In genomic region chr7:116123597-116123985, GRCm38 (mm10) we compare ENCODE assay signal across 24 mouse cellular contexts. TPM values are rescaled to one million over a fixed set of nuclear protein-coding genes. Genes with fewer than 3 reads are reported as not detected.
DNase-seq lines count a peak whose midpoint lies in the region; ATAC-seq and TF ChIP-seq lines count a peak whose summit lies in the region.
"Had no signal": no experiment of that assay in that cellular context is flagged by ENCODE, and none has a peak within 500 bp of the region (broad histone marks: within the 10 kb centered on the region; RNA-seq: fewer than 3 reads in every experiment).

No protein-coding gene starts in this region.

- peak overlapping the region; percentile 4; the same call in 1 of the 2 replicates for H3K4me2 ChIP-seq in forebrain, postnatal 0 days (ENCODE audit: low read depth)
- H3K4me2 ChIP-seq in forebrain, embryonic 12.5 days: no peak overlapping the region
- H3K4me2 ChIP-seq in limb, embryonic 13.5 days (replicated peaks): no peak overlapping the region
- H3K4me2 ChIP-seq in embryonic facial prominence, embryonic 14.5 days (ENCODE audit: low read depth, low read length): no peak overlapping the region
- H3K4me2 ChIP-seq: embryonic facial prominence, embryonic 12.5 days; heart, embryonic 13.5 days; hindbrain, embryonic 12.5 days; neural tube, embryonic 13.5 days had no signal

- 62% methylated on average over 2 of the region's 2 CpGs for WGBS in forebrain, postnatal 0 days
- 86% methylated on average over 2 of the region's 2 CpGs for WGBS in forebrain, embryonic 12.5 days
- WGBS in limb, embryonic 13.5 days: 64% methylated on average over 2 of the region's 2 CpGs
- 91% methylated on average over 2 of the region's 2 CpGs for whole genome bisulfite sequencing in limb, embryonic 10.5 days
- WGBS in embryonic facial prominence, embryonic 14.5 days: 60% methylated on average over 2 of the region's 2 CpGs

- no peak overlapping the region for H3K27ac ChIP-seq in forebrain, postnatal 0 days (ENCODE audit: low read depth, low read length)
- no peak overlapping the region for H3K27ac ChIP-seq in forebrain, embryonic 12.5 days
- H3K27ac ChIP-seq in limb, embryonic 13.5 days: peak overlapping the region; percentile 28; the same call in 1 of the 2 replicates
- H3K27ac ChIP-seq in limb, embryonic 10.5 days: no peak overlapping the region
- peak overlapping the region; percentile 63; the same call in 1 of the 2 replicates for H3K27ac ChIP-seq in embryonic facial prominence, embryonic 14.5 days (replicated peaks; ENCODE audit: low read depth, low read length)
- H3K27ac ChIP-seq: embryonic facial prominence, embryonic 12.5 days; heart, adult 2 months; heart, embryonic 13.5 days; hindbrain, embryonic 12.5 days; neural tube, embryonic 13.5 days had no signal

- DNase-seq in forebrain, postnatal 0 days: peak; percentile 31
- no peak for DNase-seq in limb, embryonic 10.5 days (ENCODE audit: low spot score)
- no peak for DNase-seq in embryonic facial prominence, embryonic 14.5 days (ENCODE audit: low spot score)
- DNase-seq in telencephalon, adult 2 months (ENCODE audit: low read depth, low spot score): peak; percentile 60
- DNase-seq: B cell, adult 2 months; cerebellum, adult 11-12 months; gastrocnemius, postnatal 36 days; heart, adult 2 months; heart, postnatal 14 days; kidney, adult 18-20 months; kidney, postnatal 4 days; layer of hippocampus, adult 9-11 months; spleen, adult 18-20 months had no signal

- peaks cover 10% of the 10 kb centered on the region; the same call in 1 of the 2 replicates for H3K4me1 ChIP-seq in forebrain, postnatal 0 days (ENCODE audit: insufficient read depth)
- peaks cover 36% of the 10 kb centered on the region for H3K4me1 ChIP-seq in forebrain, embryonic 12.5 days
- H3K4me1 ChIP-seq in limb, embryonic 13.5 days: peaks cover 21% of the 10 kb centered on the region
- H3K4me1 ChIP-seq in limb, embryonic 10.5 days: peaks cover 28% of the 10 kb centered on the region
- peaks cover 11% of the 10 kb centered on the region; the same call in 1 of the 2 replicates for H3K4me1 ChIP-seq in embryonic facial prominence, embryonic 14.5 days (ENCODE audit: control insufficient read depth, insufficient read depth, low read length)
- H3K4me1 ChIP-seq: heart, embryonic 13.5 days had no signal

- no peak for ATAC-seq in forebrain, postnatal 0 days
- no peak for ATAC-seq in forebrain, embryonic 12.5 days (ENCODE audit: low FRiP score)
- ATAC-seq in limb, embryonic 13.5 days (ENCODE audit: low FRiP score, low read depth): no peak
- no peak for ATAC-seq in embryonic facial prominence, embryonic 14.5 days (ENCODE audit: low read depth)
- no peak for ATAC-seq in megakaryocyte, adult 5-6 weeks (ENCODE audit: poor library complexity, severe bottlenecking)

- no peaks in the 10 kb centered on the region for H3K36me3 ChIP-seq in forebrain, postnatal 0 days (ENCODE audit: insufficient read depth)
- H3K36me3 ChIP-seq in forebrain, embryonic 12.5 days (replicated peaks): peaks cover 24% of the 10 kb centered on the region; the same call in 1 of the 2 replicates
- no peaks in the 10 kb centered on the region for H3K36me3 ChIP-seq in limb, embryonic 13.5 days
- H3K36me3 ChIP-seq in limb, embryonic 10.5 days: no peaks in the 10 kb centered on the region
- no peaks in the 10 kb centered on the region for H3K36me3 ChIP-seq in embryonic facial prominence, embryonic 14.5 days (ENCODE audit: control insufficient read depth, insufficient read depth, low read length)
- H3K36me3 ChIP-seq: embryonic facial prominence, embryonic 12.5 days; hindbrain, embryonic 12.5 days; neural tube, embryonic 13.5 days had no signal

- H3K4me3 ChIP-seq in forebrain, postnatal 0 days (ENCODE audit: low read depth, low read length): no peak overlapping the region
- H3K4me3 ChIP-seq in forebrain, embryonic 12.5 days (replicated peaks): no peak overlapping the region
- no peak overlapping the region for H3K4me3 ChIP-seq in limb, embryonic 13.5 days
- H3K4me3 ChIP-seq in limb, embryonic 10.5 days: no peak overlapping the region
- H3K4me3 ChIP-seq in embryonic facial prominence, embryonic 14.5 days (ENCODE audit: low read depth, low read length): no peak overlapping the region
- H3K4me3 ChIP-seq: embryonic facial prominence, embryonic 12.5 days; heart, adult 2 months; heart, embryonic 13.5 days; hindbrain, embryonic 12.5 days; myocyte; neural tube, embryonic 13.5 days had no signal

- H3K9ac ChIP-seq in forebrain, postnatal 0 days: no peak overlapping the region
- no peak overlapping the region for H3K9ac ChIP-seq in forebrain, embryonic 12.5 days
- no peak overlapping the region for H3K9ac ChIP-seq in limb, embryonic 13.5 days
- no peak overlapping the region for H3K9ac ChIP-seq in embryonic facial prominence, embryonic 14.5 days (ENCODE audit: low read depth, low read length)
- H3K9ac ChIP-seq: embryonic facial prominence, embryonic 12.5 days; heart, embryonic 13.5 days; hindbrain, embryonic 12.5 days; neural tube, embryonic 13.5 days had no signal

- no peaks in the 10 kb centered on the region for H3K27me3 ChIP-seq in forebrain, postnatal 0 days (ENCODE audit: insufficient read depth, low read length)
- H3K27me3 ChIP-seq in forebrain, embryonic 12.5 days: no peaks in the 10 kb centered on the region
- H3K27me3 ChIP-seq in limb, embryonic 13.5 days: no peaks in the 10 kb centered on the region
- H3K27me3 ChIP-seq in limb, embryonic 10.5 days (ENCODE audit: low read depth, poor library complexity, severe bottlenecking): no peaks in the 10 kb centered on the region
- no peaks in the 10 kb centered on the region for H3K27me3 ChIP-seq in embryonic facial prominence, embryonic 14.5 days (replicated peaks; ENCODE audit: control insufficient read depth, insufficient read depth, low read length)
- H3K27me3 ChIP-seq: CH12.LX; embryonic facial prominence, embryonic 12.5 days; heart, embryonic 13.5 days; hindbrain, embryonic 12.5 days; neural tube, embryonic 13.5 days; Patski had no signal

- no peak for TF ChIP-seq CTCF in forebrain, postnatal 0 days (IDR thresholded peaks at IDR 0.05; ENCODE audit: low read depth)

- H3K9me3 ChIP-seq in forebrain, postnatal 0 days (ENCODE audit: low read length): no peaks in the 10 kb centered on the region
- H3K9me3 ChIP-seq in forebrain, embryonic 12.5 days: no peaks in the 10 kb centered on the region
- H3K9me3 ChIP-seq in limb, embryonic 13.5 days: 0 out of 2 replicates have a peak, but pooled peaks cover 4% of the 10 kb centered on the region
- no peaks in the 10 kb centered on the region for H3K9me3 ChIP-seq in limb, embryonic 10.5 days (replicated peaks)
- 0 out of 2 replicates have a peak, but pooled peaks cover 4% of the 10 kb centered on the region for H3K9me3 ChIP-seq in embryonic facial prominence, embryonic 14.5 days (ENCODE audit: control insufficient read depth, low read length)
- H3K9me3 ChIP-seq: embryonic facial prominence, embryonic 12.5 days; G1E; heart, embryonic 13.5 days; neural tube, embryonic 13.5 days had no signal

RNA-seq across cellular contexts. Expression of gene Gm4353, which starts 39.2 kb away (rescaled TPM):
- 0.76 and 0.92 TPM in 2 replicates for total RNA-seq in forebrain, postnatal 0 days (2014; rRNA removed)
- 0.31 and 0.53 TPM in 2 replicates for polyA plus RNA-seq in forebrain, postnatal 0 days (2015; fragmentation: Nextera tagmentation; extraction: Ambion mirVana)
- 0.68 TPM in 2 replicates for polyA plus RNA-seq in forebrain, embryonic 12.5 days (2016; fragmentation: Nextera tagmentation; extraction: Ambion mirVana)
- 1.6 and 1.7 TPM in 2 replicates for polyA plus RNA-seq in limb, embryonic 13.5 days (2015; fragmentation: Nextera tagmentation; extraction: Ambion mirVana)
- 1.1 and 1.3 TPM in 2 replicates for polyA plus RNA-seq in limb, embryonic 10.5 days (2016; fragmentation: Nextera tagmentation; extraction: Ambion mirVana)
- 0.43 and 0.88 TPM in 2 replicates for polyA plus RNA-seq in embryonic facial prominence, embryonic 14.5 days (2014; fragmentation: Nextera tagmentation; extraction: Ambion mirVana)
- total RNA-seq in megakaryocyte, adult 5-6 weeks (2015): 0.22 and 0.23 TPM in 2 replicates
- 0.66 and 0.81 TPM in 2 replicates for total RNA-seq in megakaryocyte, adult 5-6 weeks (2017)
- polyA plus RNA-seq: G1E had no signal

Comparison
In these comparisons a context has a peak if more than half of its experiments do, and no peak if none do; other contexts are left out.
1. H3K27ac ChIP-seq: peak in limb, embryonic 13.5 days (single experiment) and embryonic facial prominence, embryonic 14.5 days (single experiment); none in forebrain, postnatal 0 days (single experiment), forebrain, embryonic 12.5 days (single experiment) and limb, embryonic 10.5 days (single experiment).
2. DNase-seq: peak in forebrain, postnatal 0 days (single experiment) and telencephalon, adult 2 months (single experiment); none in limb, embryonic 10.5 days (single experiment) and embryonic facial prominence, embryonic 14.5 days (single experiment).